Mouse (Mus musculus): ENCODE measurements at regions not wholly inside any gene's neighbourhood (a gene's known extent, or its start where the extent isn't known, plus 50 kb on each side); places are given as distances from the start of the nearest gene placed in this dataset.

DNA sequence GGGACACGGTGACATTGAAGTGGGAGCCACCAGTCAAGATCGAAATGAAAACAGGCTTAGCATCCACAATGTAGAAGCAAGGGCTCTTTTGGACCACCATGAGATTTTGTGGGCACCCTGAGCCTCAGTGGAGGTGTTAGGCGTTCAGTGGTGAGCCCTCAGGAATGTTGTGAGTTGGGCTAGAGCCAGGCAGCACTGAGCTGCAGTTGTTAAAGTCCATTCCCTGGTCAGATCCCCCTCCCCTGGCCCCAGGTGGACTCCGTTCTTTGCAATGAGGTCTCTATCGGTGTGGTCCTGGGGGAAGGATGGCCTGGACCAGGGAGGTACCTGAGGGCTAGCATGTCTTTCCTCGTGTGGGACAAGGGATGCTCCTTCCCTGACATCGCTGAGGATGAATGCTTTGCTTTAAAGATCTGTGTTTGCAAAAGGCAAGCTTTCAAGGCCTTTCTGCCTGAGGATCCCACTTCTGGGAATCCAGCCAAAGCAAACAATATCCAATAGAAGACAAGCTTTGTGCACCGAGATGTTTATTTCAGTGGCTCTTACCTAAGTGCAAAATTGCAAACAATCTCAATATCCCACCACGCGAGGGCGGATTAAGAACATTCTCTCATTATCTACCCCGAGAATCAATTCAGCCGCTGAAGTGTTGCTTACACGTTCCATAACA lies 90.6 kb upstream of the Gdf10 start:
- no peak for DNase-seq

GRCm38 (mm10) chr14:33836341-33836740 lies 87.0 kb upstream of the Gdf10 start:
- Histone ChIP-seq H3K27me3 (ENCODE audit: control insufficient read depth, insufficient read depth, low read length) (no peaks in the 10 kb centered on the region; the same call in 1 of the 2 replicates), H3K27ac (ENCODE audit: insufficient read depth, low read length) (no peak overlapping the region), H3K4me3 (replicated peaks; ENCODE audit: insufficient read depth, low read depth, low read length) (no peak overlapping the region), H3K4me1 (ENCODE audit: control insufficient read depth, insufficient read depth, low read length) (no peaks in the 10 kb centered on the region)
- no peak for TF ChIP-seq POLR2A (IDR thresholded peaks at IDR 0.05; ENCODE audit: borderline replicate concordance, insufficient read depth, low read length)
- TF ChIP-seq CTCF (IDR thresholded peaks at IDR 0.05; ENCODE audit: borderline replicate concordance, insufficient read depth, low read depth, low read length), result no peak
- no peak for DNase-seq
- WGBS, result 36% methylated on average over 11 of the region's 11 CpGs

More for the DNA sequence above, 90.6 kb upstream of the Gdf10 start:
- Histone ChIP-seq H3K27me3 (ENCODE audit: control insufficient read depth, insufficient read depth, low read length) (no peaks in the 10 kb centered on the region; the same call in 1 of the 2 replicates), H3K27ac (ENCODE audit: insufficient read depth, low read length) (no peak overlapping the region), H3K4me1 (ENCODE audit: control insufficient read depth, insufficient read depth, low read length) (no peaks in the 10 kb centered on the region), H3K4me3 (replicated peaks; ENCODE audit: insufficient read depth, low read depth, low read length) (no peak overlapping the region)
- TF ChIP-seq POLR2A (IDR thresholded peaks at IDR 0.05; ENCODE audit: borderline replicate concordance, insufficient read depth, low read length), result no peak
- 70% methylated on average over 14 of the region's 14 CpGs for WGBS

DNA sequence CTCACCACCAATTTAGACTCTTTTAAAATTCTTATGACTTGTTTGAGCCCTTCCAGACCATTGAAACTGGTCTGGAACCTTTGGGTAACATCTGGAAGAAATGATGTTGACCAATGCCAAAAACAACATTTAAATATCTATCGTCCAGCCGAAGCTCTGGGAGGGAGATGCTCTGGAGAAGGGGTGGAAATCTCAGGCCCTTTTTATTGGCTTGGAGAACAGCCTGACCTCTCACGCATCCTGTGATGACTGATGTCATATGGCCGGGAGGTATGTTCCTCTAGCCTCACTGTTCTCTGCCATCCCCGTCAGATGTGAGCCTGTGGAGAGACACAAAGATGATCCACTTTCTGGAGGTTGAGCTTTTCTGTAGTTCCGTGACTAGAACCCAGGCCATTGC lies 81.6 kb upstream of the Gdf10 start:
- no peak for TF ChIP-seq POLR2A (IDR thresholded peaks at IDR 0.05; ENCODE audit: borderline replicate concordance, insufficient read depth, low read length)
- no peak for TF ChIP-seq CTCF (IDR thresholded peaks at IDR 0.05; ENCODE audit: borderline replicate concordance, insufficient read depth, low read depth, low read length)
- DNase-seq, result no peak
- no peaks in the 10 kb centered on the region for H3K4me1 ChIP-seq (ENCODE audit: control insufficient read depth, insufficient read depth, low read length)
- H3K27ac ChIP-seq (ENCODE audit: insufficient read depth, low read length), result no peak overlapping the region
- WGBS, result 80% methylated on average over 6 of the region's 6 CpGs
- no peaks in the 10 kb centered on the region; the same call in 1 of the 2 replicates for H3K27me3 ChIP-seq (ENCODE audit: control insufficient read depth, insufficient read depth, low read length)
- H3K4me3 ChIP-seq (replicated peaks; ENCODE audit: insufficient read depth, low read depth, low read length), result no peak overlapping the region

GRCm38 (mm10) chr14:33853499-33853898 lies 69.9 kb upstream of the Gdf10 start:
- TF ChIP-seq POLR2A (IDR thresholded peaks at IDR 0.05; ENCODE audit: borderline replicate concordance, insufficient read depth, low read length), result no peak
- no peak for TF ChIP-seq CTCF (IDR thresholded peaks at IDR 0.05; ENCODE audit: borderline replicate concordance, insufficient read depth, low read depth, low read length)
- H3K4me3 ChIP-seq (replicated peaks; ENCODE audit: insufficient read depth, low read depth, low read length), result no peak overlapping the region
- WGBS, result 92% methylated on average over 3 of the region's 3 CpGs

GRCm38 (mm10) chr14:33854181-33854580 lies 69.2 kb upstream of the Gdf10 start:
- 24% methylated on average over 6 of the region's 6 CpGs for WGBS
- no peak overlapping the region for H3K27ac ChIP-seq (ENCODE audit: insufficient read depth, low read length)
- H3K27me3 ChIP-seq (ENCODE audit: control insufficient read depth, insufficient read depth, low read length), result no peaks in the 10 kb centered on the region
- no peak overlapping the region for H3K4me3 ChIP-seq (replicated peaks; ENCODE audit: insufficient read depth, low read depth, low read length)
- peaks cover 3% of the 10 kb centered on the region; the same call in 1 of the 2 replicates for H3K4me1 ChIP-seq (ENCODE audit: control insufficient read depth, insufficient read depth, low read length)
- no peak for TF ChIP-seq POLR2A (IDR thresholded peaks at IDR 0.05; ENCODE audit: borderline replicate concordance, insufficient read depth, low read length)
- TF ChIP-seq CTCF (IDR thresholded peaks at IDR 0.05; ENCODE audit: borderline replicate concordance, insufficient read depth, low read depth, low read length), result no peak
- DNase-seq, result peak; percentile 14 to 37

More at GRCm38 (mm10) chr14:33853499-33853898, 69.9 kb upstream of the Gdf10 start:
- Histone ChIP-seq H3K27me3 (ENCODE audit: control insufficient read depth, insufficient read depth, low read length) (no peaks in the 10 kb centered on the region), H3K4me1 (ENCODE audit: control insufficient read depth, insufficient read depth, low read length) (peaks cover 3% of the 10 kb centered on the region; the same call in 1 of the 2 replicates), H3K27ac (ENCODE audit: insufficient read depth, low read length) (no peak overlapping the region)
- no peak for DNase-seq

GRCm38 (mm10) chr14:33856992-33857391 lies 66.4 kb upstream of the Gdf10 start:
- WGBS, result 84% methylated on average over 6 of the region's 6 CpGs

DNA sequence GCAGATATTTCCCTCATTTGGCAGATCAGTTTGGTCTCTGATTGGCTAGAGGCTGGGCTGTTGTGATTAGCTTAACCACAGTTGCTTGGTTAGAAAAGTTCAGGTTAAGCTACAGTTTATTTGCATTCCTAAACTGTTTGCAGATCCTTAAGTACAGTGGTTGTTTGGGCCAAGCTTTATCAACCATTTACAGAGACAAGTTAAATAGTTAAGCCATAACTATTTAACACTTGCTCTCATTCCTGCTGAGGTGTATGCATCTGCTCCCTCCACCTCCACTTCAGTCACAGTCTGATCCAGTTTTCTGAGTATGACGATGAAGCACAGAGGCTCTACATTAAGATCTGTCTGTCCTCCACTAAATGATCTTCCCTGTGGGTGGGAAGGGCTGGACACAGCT lies 58.6 kb upstream of the Gdf10 start:
- TF ChIP-seq POLR2A (IDR thresholded peaks at IDR 0.05; ENCODE audit: borderline replicate concordance, insufficient read depth, low read length), result no peak
- no peak for TF ChIP-seq CTCF (IDR thresholded peaks at IDR 0.05; ENCODE audit: borderline replicate concordance, insufficient read depth, low read depth, low read length)
- no peak overlapping the region for H3K4me3 ChIP-seq (replicated peaks; ENCODE audit: insufficient read depth, low read depth, low read length)
- WGBS, result 90% methylated on average over 1 of the region's 1 CpGs
- DNase-seq, result no peak
- H3K27me3 ChIP-seq (ENCODE audit: control insufficient read depth, insufficient read depth, low read length), result no peaks in the 10 kb centered on the region
- H3K27ac ChIP-seq (ENCODE audit: insufficient read depth, low read length), result no peak overlapping the region
- no peaks in the 10 kb centered on the region for H3K4me1 ChIP-seq (ENCODE audit: control insufficient read depth, insufficient read depth, low read length)

More at GRCm38 (mm10) chr14:33856992-33857391, 66.4 kb upstream of the Gdf10 start:
- no peak overlapping the region for H3K27ac ChIP-seq (ENCODE audit: insufficient read depth, low read length)
- TF ChIP-seq POLR2A (IDR thresholded peaks at IDR 0.05; ENCODE audit: borderline replicate concordance, insufficient read depth, low read length), result no peak
- TF ChIP-seq CTCF (IDR thresholded peaks at IDR 0.05; ENCODE audit: borderline replicate concordance, insufficient read depth, low read depth, low read length), result no peak
- peaks cover 3% of the 10 kb centered on the region; the same call in 1 of the 2 replicates for H3K4me1 ChIP-seq (ENCODE audit: control insufficient read depth, insufficient read depth, low read length)
- DNase-seq, result no peak
- H3K27me3 ChIP-seq (ENCODE audit: control insufficient read depth, insufficient read depth, low read length), result no peaks in the 10 kb centered on the region
- no peak overlapping the region for H3K4me3 ChIP-seq (replicated peaks; ENCODE audit: insufficient read depth, low read depth, low read length)

- no peaks in the 10 kb centered on the region for H3K4me1 ChIP-seq (ENCODE audit: control insufficient read depth, insufficient read depth, low read length)
- no peak for DNase-seq
- no peak overlapping the region for H3K4me3 ChIP-seq (replicated peaks; ENCODE audit: insufficient read depth, low read depth, low read length)
- 86% methylated on average over 2 of the region's 2 CpGs for WGBS
- H3K27ac ChIP-seq (ENCODE audit: insufficient read depth, low read length), result no peak overlapping the region
- TF ChIP-seq POLR2A (IDR thresholded peaks at IDR 0.05; ENCODE audit: borderline replicate concordance, insufficient read depth, low read length) (no peak), CTCF (IDR thresholded peaks at IDR 0.05; ENCODE audit: borderline replicate concordance, insufficient read depth, low read depth, low read length) (no peak)
- no peaks in the 10 kb centered on the region for H3K27me3 ChIP-seq (ENCODE audit: control insufficient read depth, insufficient read depth, low read length)
Observed at GRCm38 (mm10) chr14:33865746-33866145, 57.6 kb upstream of the Gdf10 start.
